Mouse (Mus musculus): ENCODE measurements around the gene Pex5l.

The Pex5l gene

GRCm38 (mm10) chr3:32908400-32908799, 234.6 kb downstream of the Pex5l start:
- no peak for TF ChIP-seq GATA4 (IDR thresholded peaks at IDR 0.05; ENCODE audit: insufficient replicate concordance, low read length)

GRCm38 (mm10) chr3:32905850-32906779, 236.9 kb downstream of the Pex5l start:
- no peak for TF ChIP-seq GATA4 (IDR thresholded peaks at IDR 0.05; ENCODE audit: insufficient replicate concordance, low read length)

GRCm38 (mm10) chr3:32904599-32904998, 238.4 kb downstream of the Pex5l start:
- TF ChIP-seq GATA4 (IDR thresholded peaks at IDR 0.05; ENCODE audit: insufficient replicate concordance, low read length), result no peak

GRCm38 (mm10) chr3:32903462-32903861, 239.6 kb downstream of the Pex5l start:
- no peak for TF ChIP-seq GATA4 (IDR thresholded peaks at IDR 0.05; ENCODE audit: insufficient replicate concordance, low read length)

Measured in liver, adult (tissue).